Mouse (Mus musculus) kidney, postnatal 14 days (tissue): ENCODE measurements around the gene Ppat.

Experiments used
- DNase-seq: peaks from one replicate; pipeline ENCODE4 v3.0.0; 2022; ENCODE audit warnings: mixed read lengths

Gene Ppat

DNA sequence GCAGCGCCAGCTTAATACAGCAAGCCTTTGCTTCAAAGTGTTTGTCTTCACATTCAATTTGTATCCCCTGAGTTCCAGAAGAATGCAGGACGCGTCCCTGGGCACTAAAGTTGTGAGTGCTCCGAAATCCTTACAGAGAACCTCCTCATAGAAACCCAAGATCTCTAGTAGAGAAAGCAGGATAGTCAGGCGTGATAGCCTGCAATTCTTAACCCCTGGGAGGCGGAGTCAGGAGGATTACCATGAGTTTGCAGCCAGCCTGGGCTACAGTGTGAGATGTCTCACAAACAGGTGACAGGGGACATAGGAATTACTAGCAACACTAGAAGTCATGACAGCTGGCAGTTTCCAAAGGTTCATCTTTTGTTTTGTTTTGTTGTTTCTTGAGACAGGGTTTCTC is 81.8 kb downstream of the Ppat start:
- no peak for DNase-seq

DNA sequence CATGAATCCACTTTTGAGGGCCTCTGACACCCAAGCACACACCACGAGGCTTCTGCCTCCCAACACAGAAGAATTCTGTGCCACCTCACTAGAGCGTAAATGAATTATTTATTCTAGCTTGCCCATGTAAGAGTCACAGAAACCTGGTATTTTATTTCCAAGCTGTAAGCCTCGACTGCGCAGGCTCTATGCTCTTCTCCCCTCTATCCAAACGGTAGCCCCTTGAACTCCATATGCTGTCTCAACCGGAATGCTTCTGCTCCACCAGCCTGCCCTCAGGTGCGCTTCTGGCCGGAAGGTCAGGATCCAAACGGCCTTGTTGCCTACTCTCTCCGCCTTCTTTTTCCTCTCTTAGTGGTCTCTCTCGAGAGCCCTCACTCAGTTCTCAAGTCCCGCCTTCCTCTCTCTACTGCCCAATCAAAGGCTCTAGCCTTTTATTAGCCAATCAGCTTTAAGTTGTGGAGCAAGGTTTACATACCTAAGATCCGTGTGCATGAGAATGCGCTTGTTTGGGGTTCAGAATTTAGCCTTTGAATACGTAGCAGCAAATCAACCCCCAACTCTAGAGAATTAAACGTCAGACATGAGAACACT is 82.6 kb downstream of the Ppat start:
- peak; percentile 63 for DNase-seq

DNA sequence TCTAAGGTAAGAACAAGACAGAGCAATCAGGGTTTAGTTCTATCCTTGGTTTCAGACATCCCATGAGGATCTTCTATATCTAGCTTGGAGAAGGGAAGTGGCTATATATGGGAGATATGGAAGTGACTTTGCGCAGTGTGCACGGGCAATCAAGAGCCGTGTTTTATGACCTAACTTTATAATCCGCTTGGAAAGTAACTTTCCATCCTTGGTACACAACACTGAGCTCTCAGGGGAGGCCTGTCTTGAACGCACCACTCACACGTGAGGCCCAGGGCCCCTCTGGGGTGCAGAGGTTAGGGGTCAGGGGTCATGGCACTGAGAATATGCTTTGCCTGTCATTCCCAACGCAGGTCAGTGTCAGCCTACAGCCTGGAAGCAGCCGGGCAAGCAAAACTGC is 84.6 kb downstream of the Ppat start:
- no peak for DNase-seq
